Mouse (Mus musculus): ENCODE results near the gene Cmpk1. TPM values are rescaled to one million over a fixed set of nuclear protein-coding genes. Genes with fewer than 3 reads are reported as not detected.
A peak's percentile ranks its signal among the peaks of the same experiment; 100 is the strongest.

The Cmpk1 gene
- polyA plus RNA-seq, 1 experiment = 28.6 TPM

DNA sequence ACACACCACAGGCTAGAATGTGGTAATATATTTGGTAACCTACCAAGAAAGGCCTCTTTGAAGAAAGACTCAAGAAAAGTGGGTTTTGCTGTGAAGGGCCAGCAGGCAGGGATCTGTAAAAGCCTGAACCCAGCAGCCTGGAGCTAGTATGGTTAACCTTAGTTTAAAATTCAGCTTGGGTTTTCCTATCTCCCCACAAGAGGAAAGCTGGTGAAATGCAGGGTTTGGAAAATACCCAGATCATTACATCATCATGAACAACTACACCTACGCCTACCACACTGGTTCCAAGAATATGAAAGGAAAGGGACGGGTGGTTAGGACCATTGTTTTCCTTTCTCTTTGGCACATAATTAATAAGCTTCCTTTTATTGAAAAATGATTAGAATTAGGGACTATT is 28.8 kb downstream of the Cmpk1 start:
- TF ChIP-seq CTCF (IDR thresholded peaks at IDR 0.05; ENCODE audit: control insufficient read depth, insufficient read depth, insufficient read length) (no peak), MYOD1 (IDR thresholded peaks at IDR 0.05; ENCODE audit: control insufficient read depth, insufficient read length, low read depth) (no peak), CEBPB (IDR thresholded peaks at IDR 0.05; ENCODE audit: low read depth) (no peak), MAX (IDR thresholded peaks at IDR 0.05) (no peak), USF1 (IDR thresholded peaks at IDR 0.05; ENCODE audit: low read depth) (no peak)
- Histone ChIP-seq H3K79me2 (ENCODE audit: control insufficient read depth, insufficient read depth) (no peaks in the 10 kb centered on the region), H3K4me3 (ENCODE audit: insufficient read depth, poor library complexity, severe bottlenecking) (no peak overlapping the region), H3K36me3 (ENCODE audit: control insufficient read depth, insufficient read depth) (peaks cover 24% of the 10 kb centered on the region), H3K79me3 (ENCODE audit: low read depth) (no peaks in the 10 kb centered on the region), H3ac (ENCODE audit: control insufficient read depth, insufficient read length, low read depth) (no peak overlapping the region), H3K27me3 (ENCODE audit: control insufficient read depth, insufficient read depth, insufficient read length) (no peaks in the 10 kb centered on the region)

DNA sequence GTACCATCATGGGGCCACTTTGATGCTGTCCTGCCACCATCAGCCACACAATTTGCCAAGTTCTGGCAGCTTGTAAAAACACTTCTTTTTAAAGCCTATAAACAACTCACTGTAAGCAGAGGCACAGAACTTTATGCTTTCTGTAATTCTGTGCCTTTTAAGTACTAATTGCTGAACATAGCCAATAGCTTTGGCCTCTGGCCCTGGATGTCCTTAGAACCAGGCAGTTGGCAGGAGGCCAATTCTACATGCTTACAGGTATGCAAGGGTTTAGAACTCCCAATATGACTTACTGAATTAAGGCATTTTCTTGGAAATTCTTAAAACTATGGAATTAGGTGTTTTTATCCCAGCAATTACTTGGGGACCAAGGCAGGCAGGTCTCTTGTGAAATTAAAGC is 29.6 kb downstream of the Cmpk1 start:
- H3K36me3 ChIP-seq (ENCODE audit: control insufficient read depth, insufficient read depth) = peaks cover 16% of the 10 kb centered on the region
- H3K79me3 ChIP-seq (ENCODE audit: low read depth) = no peaks in the 10 kb centered on the region
- H3K4me3 ChIP-seq (ENCODE audit: insufficient read depth, poor library complexity, severe bottlenecking) = no peak overlapping the region
- TF ChIP-seq CTCF (IDR thresholded peaks at IDR 0.05; ENCODE audit: control insufficient read depth, insufficient read depth, insufficient read length) = no peak
- no peak for TF ChIP-seq CEBPB (IDR thresholded peaks at IDR 0.05; ENCODE audit: low read depth)
- TF ChIP-seq FOSL1 (IDR thresholded peaks at IDR 0.05; ENCODE audit: insufficient read depth, low read length, poor library complexity, severe bottlenecking) = no peak
- TF ChIP-seq MAX (IDR thresholded peaks at IDR 0.05) = no peak
- no peak for TF ChIP-seq MYOD1 (IDR thresholded peaks at IDR 0.05; ENCODE audit: control insufficient read depth, insufficient read length, low read depth)
- TF ChIP-seq USF1 (IDR thresholded peaks at IDR 0.05; ENCODE audit: low read depth) = no peak
- TF ChIP-seq MYOG (IDR thresholded peaks at IDR 0.05; ENCODE audit: control insufficient read depth, extremely low read depth, insufficient read length) = no peak
- H3K27me3 ChIP-seq (ENCODE audit: control insufficient read depth, insufficient read depth, insufficient read length) = no peaks in the 10 kb centered on the region
- H3K79me2 ChIP-seq (ENCODE audit: control insufficient read depth, insufficient read depth) = no peaks in the 10 kb centered on the region
- H3ac ChIP-seq (ENCODE audit: control insufficient read depth, insufficient read length, low read depth) = no peak overlapping the region

DNA sequence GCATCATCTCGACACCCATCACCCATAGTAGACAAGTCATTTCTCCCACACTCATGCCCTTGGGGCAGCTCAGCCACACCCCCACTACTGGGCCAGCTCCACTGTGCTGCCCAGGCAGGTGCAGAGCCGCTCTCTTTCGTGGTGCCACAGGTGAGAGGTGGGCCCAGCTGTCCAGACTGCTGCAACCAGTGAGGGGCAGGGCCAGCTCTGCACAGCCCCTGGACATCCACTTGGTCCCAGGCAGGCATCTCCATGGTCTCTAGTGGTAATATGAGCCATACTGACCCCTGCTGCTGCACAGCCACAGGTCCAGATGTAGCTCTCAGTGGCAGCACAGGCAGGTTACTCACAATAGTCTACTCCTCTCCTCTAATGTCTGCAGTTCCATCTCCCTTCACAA is 33.9 kb downstream of the Cmpk1 start:
- H3K36me3 ChIP-seq (ENCODE audit: control insufficient read depth, insufficient read depth) = no peaks in the 10 kb centered on the region

DNA sequence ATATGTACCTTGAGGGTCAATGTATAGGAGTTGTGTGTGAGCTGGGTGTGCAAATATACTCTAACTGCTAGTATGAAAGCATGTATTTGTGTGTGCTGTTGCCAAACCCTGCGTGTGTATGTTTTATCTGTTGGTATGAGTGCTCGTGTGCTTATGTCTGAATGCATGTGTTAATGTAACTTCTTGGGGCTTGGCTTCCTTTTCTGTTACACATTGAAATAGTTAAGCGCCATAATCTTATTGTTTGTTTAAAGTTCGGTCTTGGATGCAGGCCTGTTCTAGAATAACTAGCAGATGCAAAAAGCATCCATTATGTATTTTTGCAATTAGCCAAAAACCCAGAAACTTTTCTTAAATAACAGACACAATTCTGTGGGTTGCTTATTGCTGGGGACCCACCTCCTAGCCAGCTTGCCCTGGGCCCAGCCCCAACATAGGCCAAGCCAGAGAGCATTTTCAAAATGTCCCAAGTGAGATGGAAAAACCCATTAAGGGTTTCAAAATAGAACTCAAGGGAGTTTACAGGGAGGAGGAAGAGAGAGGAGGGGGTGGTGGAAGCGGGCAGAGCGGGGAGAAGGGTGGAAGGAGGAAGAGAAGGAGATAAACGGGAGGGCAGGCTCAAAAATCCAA is 39.1 kb downstream of the Cmpk1 start:
- no peaks in the 10 kb centered on the region for H3K79me3 ChIP-seq (ENCODE audit: low read depth)
- no peaks in the 10 kb centered on the region for H3K36me3 ChIP-seq (ENCODE audit: control insufficient read depth, insufficient read depth)
- peaks cover 5% of the 10 kb centered on the region for H3K27me3 ChIP-seq (ENCODE audit: control insufficient read depth, insufficient read depth, insufficient read length)
- H3ac ChIP-seq (ENCODE audit: control insufficient read depth, insufficient read length, low read depth) = no peak overlapping the region
- no peak overlapping the region for H3K4me3 ChIP-seq (ENCODE audit: insufficient read depth, poor library complexity, severe bottlenecking)
- H3K79me2 ChIP-seq (ENCODE audit: control insufficient read depth, insufficient read depth) = no peaks in the 10 kb centered on the region
- TF ChIP-seq MYOG (IDR thresholded peaks at IDR 0.05; ENCODE audit: control insufficient read depth, extremely low read depth, insufficient read length) (no peak), FOSL1 (IDR thresholded peaks at IDR 0.05; ENCODE audit: insufficient read depth, low read length, poor library complexity, severe bottlenecking) (no peak), USF1 (IDR thresholded peaks at IDR 0.05; ENCODE audit: low read depth) (no peak), CTCF (IDR thresholded peaks at IDR 0.05; ENCODE audit: control insufficient read depth, insufficient read depth, insufficient read length) (no peak), MYOD1 (IDR thresholded peaks at IDR 0.05; ENCODE audit: control insufficient read depth, insufficient read length, low read depth) (no peak), MAX (IDR thresholded peaks at IDR 0.05) (no peak), CEBPB (IDR thresholded peaks at IDR 0.05; ENCODE audit: low read depth) (no peak)

More for the DNA sequence above, 33.9 kb downstream of the Cmpk1 start:
- Histone ChIP-seq H3K79me2 (ENCODE audit: control insufficient read depth, insufficient read depth) (no peaks in the 10 kb centered on the region), H3K79me3 (ENCODE audit: low read depth) (no peaks in the 10 kb centered on the region), H3K27me3 (ENCODE audit: control insufficient read depth, insufficient read depth, insufficient read length) (peaks cover 5% of the 10 kb centered on the region), H3K4me3 (ENCODE audit: insufficient read depth, poor library complexity, severe bottlenecking) (no peak overlapping the region), H3ac (ENCODE audit: control insufficient read depth, insufficient read length, low read depth) (no peak overlapping the region)
- TF ChIP-seq CTCF (IDR thresholded peaks at IDR 0.05; ENCODE audit: control insufficient read depth, insufficient read depth, insufficient read length) (no peak), MYOG (IDR thresholded peaks at IDR 0.05; ENCODE audit: control insufficient read depth, extremely low read depth, insufficient read length) (no peak)

DNA sequence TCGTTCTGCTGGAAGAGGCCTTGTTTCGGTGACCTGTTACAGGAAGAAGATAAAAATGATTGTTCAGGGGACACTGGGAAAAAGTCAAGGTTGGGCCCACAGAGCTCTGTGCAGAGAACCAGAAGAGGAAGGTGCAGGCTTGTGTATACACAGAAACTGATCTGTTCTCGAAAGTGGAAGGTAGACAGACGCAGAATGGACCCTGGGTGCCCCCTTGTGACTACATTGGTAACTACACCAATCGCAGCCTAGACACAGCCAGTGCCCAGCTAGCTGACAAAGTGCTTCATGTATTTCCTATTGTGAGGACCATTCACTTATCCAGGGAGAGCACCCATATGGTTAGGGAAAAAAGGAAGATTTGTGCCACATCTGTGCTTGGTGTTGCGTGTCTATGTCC is 39.6 kb downstream of the Cmpk1 start:
- H3K36me3 ChIP-seq (ENCODE audit: control insufficient read depth, insufficient read depth) = no peaks in the 10 kb centered on the region
- no peaks in the 10 kb centered on the region for H3K79me3 ChIP-seq (ENCODE audit: low read depth)
- H3K79me2 ChIP-seq (ENCODE audit: control insufficient read depth, insufficient read depth) = no peaks in the 10 kb centered on the region
- TF ChIP-seq USF1 (IDR thresholded peaks at IDR 0.05; ENCODE audit: low read depth) (no peak), CTCF (IDR thresholded peaks at IDR 0.05; ENCODE audit: control insufficient read depth, insufficient read depth, insufficient read length) (peak; percentile 86)
- no peak overlapping the region for H3ac ChIP-seq (ENCODE audit: control insufficient read depth, insufficient read length, low read depth)
- peaks cover 5% of the 10 kb centered on the region for H3K27me3 ChIP-seq (ENCODE audit: control insufficient read depth, insufficient read depth, insufficient read length)
- no peak overlapping the region for H3K4me3 ChIP-seq (ENCODE audit: insufficient read depth, poor library complexity, severe bottlenecking)

DNA sequence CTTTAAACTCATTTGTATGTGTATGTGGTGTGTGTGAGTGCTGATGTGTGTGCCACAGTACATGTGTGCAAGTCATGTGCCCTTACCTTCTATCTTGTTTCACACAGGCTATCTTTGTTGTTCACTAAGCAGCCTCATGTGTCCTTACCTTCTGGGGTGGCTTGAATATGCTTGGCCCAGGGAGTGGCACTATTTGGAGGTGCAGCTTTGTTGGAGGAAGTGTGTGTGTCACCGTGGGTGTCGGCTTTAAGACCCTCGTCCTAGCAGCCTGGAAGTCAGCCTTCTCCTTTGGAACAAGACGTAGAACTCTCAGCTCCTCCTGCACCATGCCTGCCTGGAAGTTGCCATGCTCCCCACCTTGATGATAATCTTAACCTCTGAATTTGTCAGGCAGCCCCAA is 40.6 kb downstream of the Cmpk1 start:
- Histone ChIP-seq H3K27me3 (ENCODE audit: control insufficient read depth, insufficient read depth, insufficient read length) (peaks cover 5% of the 10 kb centered on the region), H3K4me3 (ENCODE audit: insufficient read depth, poor library complexity, severe bottlenecking) (no peak overlapping the region), H3ac (ENCODE audit: control insufficient read depth, insufficient read length, low read depth) (no peak overlapping the region), H3K79me3 (ENCODE audit: low read depth) (no peaks in the 10 kb centered on the region), H3K36me3 (ENCODE audit: control insufficient read depth, insufficient read depth) (no peaks in the 10 kb centered on the region), H3K79me2 (ENCODE audit: control insufficient read depth, insufficient read depth) (no peaks in the 10 kb centered on the region)
- TF ChIP-seq CEBPB (IDR thresholded peaks at IDR 0.05; ENCODE audit: low read depth) = no peak
- no peak for TF ChIP-seq FOSL1 (IDR thresholded peaks at IDR 0.05; ENCODE audit: insufficient read depth, low read length, poor library complexity, severe bottlenecking)
- TF ChIP-seq CTCF (IDR thresholded peaks at IDR 0.05; ENCODE audit: control insufficient read depth, insufficient read depth, insufficient read length) = no peak
- TF ChIP-seq MYOD1 (IDR thresholded peaks at IDR 0.05; ENCODE audit: control insufficient read depth, insufficient read length, low read depth) = no peak
- TF ChIP-seq MAX (IDR thresholded peaks at IDR 0.05) = no peak
- no peak for TF ChIP-seq USF1 (IDR thresholded peaks at IDR 0.05; ENCODE audit: low read depth)
- TF ChIP-seq MYOG (IDR thresholded peaks at IDR 0.05; ENCODE audit: control insufficient read depth, extremely low read depth, insufficient read length) = no peak

Data from C2C12 (cell line).